Mouse (Mus musculus) forebrain, embryonic 11.5 days (tissue): ENCODE results near the gene Zfp605. TPM values are rescaled to one million over a fixed set of nuclear protein-coding genes. Genes with fewer than 3 reads are reported as not detected.
A peak's percentile ranks its signal among the peaks of the same experiment; 100 is the strongest.

Source experiments
- ATAC-seq: fragments of 200-750 bp; cut with Nextera tagmentation; replicated peaks from 2 replicates; pipeline ENCODE4 v1.8.0; 2017; ENCODE audit warnings: moderate TSS enrichment; ENCODE audit not compliant: low FRiP score
- DNase-seq: peaks from one replicate; pipeline ENCODE4 v3.0.0-alpha.2; 2017; ENCODE audit warnings: low spot score
- H3K27ac ChIP-seq: fragments of 300-500 bp; sonication (generic); 2 replicates; pipeline ENCODE4 v1.5.1; 2014; ENCODE audit warnings: low read depth, low read length
- H3K27me3 ChIP-seq: fragments of 300-500 bp; sonication (generic); 2 replicates; pipeline ENCODE4 v1.6.1; 2014; ENCODE audit warnings: mild to moderate bottlenecking, low read length, mixed read lengths; ENCODE audit not compliant: control insufficient read depth, insufficient read depth
- H3K36me3 ChIP-seq: fragments of 300-500 bp; sonication (generic); 2 replicates; pipeline ENCODE4 v1.6.1; 2014; ENCODE audit warnings: mild to moderate bottlenecking, low read length, moderate library complexity, mixed read lengths; ENCODE audit not compliant: control insufficient read depth, insufficient read depth
- H3K4me1 ChIP-seq: fragments of 300-500 bp; sonication (generic); replicated peaks from 2 replicates; pipeline ENCODE4 v1.6.1; 2014; ENCODE audit warnings: low read length, mixed read lengths; ENCODE audit not compliant: control insufficient read depth, insufficient read depth
- H3K4me2 ChIP-seq: fragments of 300-500 bp; sonication (generic); 2 replicates; pipeline ENCODE4 v1.6.1; 2014; ENCODE audit warnings: low read depth, mild to moderate bottlenecking, low read length, moderate library complexity, mixed read lengths; ENCODE audit not compliant: severe bottlenecking
- H3K4me3 ChIP-seq: fragments of 300-500 bp; sonication (generic); 2 replicates; pipeline ENCODE4 v1.5.1; 2014; ENCODE audit warnings: low read depth, low read length
- H3K9ac ChIP-seq: fragments of 300-500 bp; sonication (generic); 2 replicates; pipeline ENCODE4 v1.6.1; 2014; ENCODE audit warnings: low read length
- H3K9me3 ChIP-seq: fragments of 300-500 bp; sonication (generic); 2 replicates; pipeline ENCODE4 v1.6.1; 2016; ENCODE audit warnings: low read length, mixed read lengths; ENCODE audit not compliant: control insufficient read depth
- WGBS: fragments of 180-500 bp; shearing (Covaris S2); extraction: QIAGEN DNeasy Blood & Tissue Kit; methylation state at CpG from one replicate; pipeline ENCODE4 v1.1.7; 2014; 5-methylcytosine and 5-hydroxymethylcytosine counted together
- polyA plus RNA-seq: library from polyadenylated mRNA; unstranded; fragments of >200 nt; fragmentation: Nextera tagmentation; extraction: Ambion mirVana; gene quantifications from 2 replicates; pipeline ENCODE4 v1.2.1, GENCODE M21; 2014

The Zfp605 gene
- polyA plus RNA-seq, 1 experiment from 2014 or later = 6.3 TPM

GRCm38 (mm10) chr5:110099656-110100580 is 10.0 kb upstream of the Zfp605 start, which contains the start of gene Plcxd1:
Plcxd1 (plus strand) TSS chr5:110099969.
- peak; percentile 60 for DNase-seq
- WGBS = 5% methylated on average over 25 of the region's 25 CpGs
- H3K4me2 ChIP-seq = peak within 1 kb of the TSS; percentile 15
- ATAC-seq = 0 out of 2 replicates have a peak, but pooled peaks have one; percentile 23
- H3K9me3 ChIP-seq = no peaks in the 10 kb centered on the region
- no peak within 1 kb of the TSS for H3K27ac ChIP-seq
- peaks cover 11% of the 10 kb centered on the region for H3K4me1 ChIP-seq
- H3K4me3 ChIP-seq = no peak within 1 kb of the TSS
- no peak within 1 kb of the TSS for H3K9ac ChIP-seq
- peaks cover 17% of the 10 kb centered on the region for H3K36me3 ChIP-seq
- H3K27me3 ChIP-seq = 0 out of 2 replicates have a peak, but pooled peaks cover 2% of the 10 kb centered on the region

GRCm38 (mm10) chr5:110100921-110101631 is 8.8 kb upstream of the Zfp605 start:
- H3K4me2 ChIP-seq = peak overlapping the region; percentile 55
- no peaks in the 10 kb centered on the region for H3K9me3 ChIP-seq
- H3K4me1 ChIP-seq = peaks cover 11% of the 10 kb centered on the region
- no peak overlapping the region for H3K27ac ChIP-seq
- peak; percentile 66 for DNase-seq
- H3K36me3 ChIP-seq = peaks cover 18% of the 10 kb centered on the region
- WGBS = 2% methylated on average over 36 of the region's 37 CpGs
- H3K9ac ChIP-seq = 0 out of 2 replicates have a peak overlapping the region, but pooled peaks have one; percentile 4
- peak overlapping the region; percentile 23 for H3K4me3 ChIP-seq
- 0 out of 2 replicates have a peak, but pooled peaks cover 2% of the 10 kb centered on the region for H3K27me3 ChIP-seq
- peak; percentile 36 for ATAC-seq

GRCm38 (mm10) chr5:110101716-110102347 is 8.1 kb upstream of the Zfp605 start:
- ATAC-seq (peak; percentile 13; the same call in 1 of the 2 replicates), DNase-seq (peak; percentile 73)
- H3K4me1 ChIP-seq = peaks cover 18% of the 10 kb centered on the region
- peak overlapping the region; percentile 55 for H3K4me2 ChIP-seq
- no peak overlapping the region for H3K9ac ChIP-seq
- 19% methylated on average over 34 of the region's 34 CpGs for WGBS
- H3K27me3 ChIP-seq = 0 out of 2 replicates have a peak, but pooled peaks cover 2% of the 10 kb centered on the region
- H3K9me3 ChIP-seq = no peaks in the 10 kb centered on the region
- peaks cover 18% of the 10 kb centered on the region for H3K36me3 ChIP-seq
- peak overlapping the region; percentile 23 for H3K4me3 ChIP-seq
- no peak overlapping the region for H3K27ac ChIP-seq

GRCm38 (mm10) chr5:110102429-110102828 is 7.5 kb upstream of the Zfp605 start:
- Histone ChIP-seq H3K4me2 (no peak overlapping the region), H3K4me3 (no peak overlapping the region), H3K27me3 (0 out of 2 replicates have a peak, but pooled peaks cover 2% of the 10 kb centered on the region), H3K36me3 (peaks cover 18% of the 10 kb centered on the region), H3K4me1 (peaks cover 19% of the 10 kb centered on the region), H3K9ac (no peak overlapping the region), H3K27ac (no peak overlapping the region), H3K9me3 (no peaks in the 10 kb centered on the region)
- WGBS = 95% methylated on average over 13 of the region's 13 CpGs
- DNase-seq (no peak), ATAC-seq (no peak)

- 92% methylated on average over 19 of the region's 19 CpGs for WGBS
- H3K4me1 ChIP-seq = peaks cover 19% of the 10 kb centered on the region
- no peak overlapping the region for H3K4me3 ChIP-seq
- no peaks in the 10 kb centered on the region for H3K9me3 ChIP-seq
- ATAC-seq = no peak
- no peak overlapping the region for H3K4me2 ChIP-seq
- peaks cover 18% of the 10 kb centered on the region for H3K36me3 ChIP-seq
- 0 out of 2 replicates have a peak, but pooled peaks cover 2% of the 10 kb centered on the region for H3K27me3 ChIP-seq
- no peak overlapping the region for H3K27ac ChIP-seq
- H3K9ac ChIP-seq = no peak overlapping the region
- peak; percentile 53 for DNase-seq
These were observed 6.9 kb upstream of the Zfp605 start for GRCm38 (mm10) chr5:110102853-110103625.

GRCm38 (mm10) chr5:110103901-110104615 is 5.8 kb upstream of the Zfp605 start:
- ATAC-seq (no peak), DNase-seq (peak; percentile 56)
- no peak overlapping the region for H3K4me3 ChIP-seq

GRCm38 (mm10) chr5:110104616-110105380 is 5.1 kb upstream of the Zfp605 start:
- 0 out of 2 replicates have a peak, but pooled peaks cover 2% of the 10 kb centered on the region for H3K27me3 ChIP-seq
- no peaks in the 10 kb centered on the region for H3K9me3 ChIP-seq
- 96% methylated on average over 36 of the region's 36 CpGs for WGBS
- H3K4me2 ChIP-seq = no peak overlapping the region
- peaks cover 19% of the 10 kb centered on the region for H3K4me1 ChIP-seq
- H3K4me3 ChIP-seq = no peak overlapping the region
- DNase-seq (peak; percentile 53), ATAC-seq (no peak)
- H3K27ac ChIP-seq = no peak overlapping the region
- peaks cover 18% of the 10 kb centered on the region for H3K36me3 ChIP-seq
- no peak overlapping the region for H3K9ac ChIP-seq

More at GRCm38 (mm10) chr5:110103901-110104615, 5.8 kb upstream of the Zfp605 start:
- Histone ChIP-seq H3K9me3 (no peaks in the 10 kb centered on the region), H3K4me2 (no peak overlapping the region), H3K36me3 (peaks cover 18% of the 10 kb centered on the region), H3K4me1 (peaks cover 19% of the 10 kb centered on the region), H3K27me3 (0 out of 2 replicates have a peak, but pooled peaks cover 2% of the 10 kb centered on the region), H3K9ac (no peak overlapping the region), H3K27ac (no peak overlapping the region)
- WGBS = 94% methylated on average over 27 of the region's 27 CpGs
